Mouse (Mus musculus): ENCODE measurements at regions not wholly inside any gene's neighbourhood (a gene's known extent, or its start where the extent isn't known, plus 50 kb on each side); places are given as distances from the start of the nearest gene placed in this dataset.

DNA sequence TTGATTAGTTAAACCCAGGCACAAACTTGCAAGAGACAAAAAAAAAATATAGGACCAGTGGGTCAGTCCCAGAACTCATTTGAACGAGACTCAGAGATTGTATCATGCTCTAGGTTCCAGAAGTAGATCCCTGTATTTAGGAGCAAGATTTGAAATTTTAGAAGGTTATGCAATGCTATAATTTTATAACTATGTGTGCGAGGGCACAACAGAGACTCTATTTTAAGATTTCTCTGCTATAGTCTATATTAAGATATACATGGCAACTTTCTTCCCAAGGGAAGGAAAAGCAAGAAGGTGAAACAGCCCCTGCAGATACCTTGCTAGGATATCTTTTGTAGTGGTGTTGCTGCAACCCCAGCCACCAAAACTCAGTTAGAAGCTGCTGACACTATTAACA, 55.7 kb downstream of the Otor start:
- DNase-seq: no peak

DNA sequence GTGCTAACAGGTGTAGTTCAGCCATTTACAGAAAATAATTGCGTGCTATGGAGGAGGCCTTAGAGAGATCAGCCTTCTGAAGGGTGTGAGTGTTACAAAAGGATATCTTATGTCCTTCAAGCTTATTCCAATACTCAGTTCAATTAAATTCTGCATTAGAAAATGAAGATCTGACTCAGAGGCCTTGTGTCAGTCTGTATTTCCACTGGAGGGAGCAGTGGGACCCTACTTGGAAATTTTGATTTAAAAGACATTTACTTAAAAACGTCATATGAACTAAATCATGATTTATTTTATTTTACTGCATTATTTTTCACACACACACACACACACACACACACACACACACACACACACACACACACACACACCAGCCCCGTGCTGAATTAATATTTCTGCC, 70.9 kb downstream of the Otor start:
- no peak for DNase-seq

DNA sequence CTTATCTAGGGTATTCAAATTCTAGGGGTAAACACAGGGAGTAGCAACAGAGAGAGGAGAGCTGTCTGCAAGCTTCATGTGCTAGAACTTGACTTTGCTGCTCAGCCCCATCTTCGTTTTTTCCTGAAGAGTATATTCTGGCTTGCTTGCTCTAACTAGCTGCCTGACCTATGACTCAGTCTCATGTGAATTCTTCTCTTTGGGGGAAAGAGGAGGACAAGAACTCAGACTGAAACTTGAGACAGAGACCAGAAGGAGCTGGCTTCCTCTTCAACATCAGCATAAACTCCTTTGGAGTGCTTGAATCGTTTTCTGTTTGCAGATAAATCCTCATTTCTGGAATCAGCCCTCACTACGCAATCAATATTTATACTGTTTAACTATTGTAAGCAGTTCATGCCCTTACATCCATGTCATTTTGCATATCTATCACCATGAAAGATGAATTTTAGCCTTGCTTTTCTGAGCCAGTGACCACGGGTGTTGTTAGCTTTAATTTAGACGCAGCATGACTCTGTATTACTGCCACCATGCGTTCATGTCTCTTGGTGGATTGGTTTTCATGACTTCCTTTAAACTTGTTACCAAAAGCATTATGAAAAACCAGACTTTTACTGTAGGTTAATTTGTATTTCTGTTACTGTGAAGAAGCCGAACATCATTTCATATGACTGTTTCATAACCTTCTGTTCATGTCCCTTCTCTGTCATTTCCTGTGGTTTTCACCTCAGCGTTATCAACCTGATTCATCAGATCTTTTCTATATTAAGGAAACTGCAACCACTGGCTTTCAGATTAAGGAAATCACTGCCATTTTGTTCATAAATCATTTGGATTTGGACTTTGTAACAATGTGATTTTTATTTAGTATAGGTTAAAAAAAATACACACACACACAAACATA, 86.1 kb downstream of the Otor start:
- DNase-seq: no peak

DNA sequence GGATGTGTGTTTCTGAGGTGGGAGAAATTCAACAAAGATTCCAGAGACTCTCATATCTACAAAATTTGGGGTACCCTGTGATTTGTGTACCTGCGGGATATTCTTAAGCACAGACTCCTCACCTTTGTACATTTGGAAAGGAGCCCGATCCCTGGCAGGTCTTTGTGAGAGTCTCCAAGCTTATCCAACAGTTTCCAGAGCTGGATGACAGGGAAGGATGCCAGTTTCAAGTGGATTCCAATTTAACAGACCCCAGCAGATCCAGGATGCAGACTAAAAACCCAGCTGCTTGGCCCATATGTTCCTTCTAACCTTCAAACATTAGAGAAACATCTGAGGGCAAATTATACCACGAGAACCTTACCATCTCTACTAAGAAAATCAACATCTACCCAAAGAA, 88.5 kb downstream of the Otor start:
- DNase-seq: no peak

DNA sequence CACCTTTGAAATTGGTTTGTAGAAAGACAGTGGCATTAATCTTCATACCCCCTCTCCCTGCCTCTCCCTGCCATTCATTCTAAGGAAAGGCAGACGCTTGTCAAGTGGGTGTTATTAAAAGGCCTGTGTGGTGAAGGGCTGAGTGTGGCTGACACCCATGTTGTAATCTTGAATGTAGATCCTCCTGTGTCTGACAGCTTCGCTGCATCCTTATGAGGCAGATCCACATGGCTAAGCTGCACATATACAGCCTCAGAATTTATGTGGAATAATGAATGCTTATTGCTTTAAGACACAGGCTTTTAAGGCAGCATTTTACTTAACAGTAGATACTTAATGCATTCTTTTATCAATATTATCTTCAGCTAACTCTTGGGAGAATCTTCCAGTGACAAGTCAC, 92.4 kb downstream of the Otor start:
- no peak for DNase-seq

DNA sequence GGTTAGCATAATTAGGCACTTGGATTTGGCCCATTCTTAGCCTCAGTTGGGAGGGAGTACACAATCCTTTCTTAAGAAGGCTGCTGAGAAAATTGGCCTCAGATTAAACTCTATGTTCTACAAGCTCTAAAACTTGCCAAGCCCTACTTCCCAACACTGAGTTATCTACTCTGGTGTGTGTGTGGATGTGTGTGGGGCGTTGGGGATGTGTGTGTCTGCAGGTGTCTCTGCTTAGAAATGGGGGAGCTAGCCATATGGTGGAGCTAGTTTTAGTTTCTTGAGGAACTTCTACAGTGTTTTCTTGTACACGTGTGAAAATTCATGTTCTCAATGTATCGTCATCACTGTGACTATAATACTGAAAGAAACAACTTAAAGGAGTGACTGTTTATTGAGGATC, 106.3 kb downstream of the Otor start:
- no peak for DNase-seq

DNA sequence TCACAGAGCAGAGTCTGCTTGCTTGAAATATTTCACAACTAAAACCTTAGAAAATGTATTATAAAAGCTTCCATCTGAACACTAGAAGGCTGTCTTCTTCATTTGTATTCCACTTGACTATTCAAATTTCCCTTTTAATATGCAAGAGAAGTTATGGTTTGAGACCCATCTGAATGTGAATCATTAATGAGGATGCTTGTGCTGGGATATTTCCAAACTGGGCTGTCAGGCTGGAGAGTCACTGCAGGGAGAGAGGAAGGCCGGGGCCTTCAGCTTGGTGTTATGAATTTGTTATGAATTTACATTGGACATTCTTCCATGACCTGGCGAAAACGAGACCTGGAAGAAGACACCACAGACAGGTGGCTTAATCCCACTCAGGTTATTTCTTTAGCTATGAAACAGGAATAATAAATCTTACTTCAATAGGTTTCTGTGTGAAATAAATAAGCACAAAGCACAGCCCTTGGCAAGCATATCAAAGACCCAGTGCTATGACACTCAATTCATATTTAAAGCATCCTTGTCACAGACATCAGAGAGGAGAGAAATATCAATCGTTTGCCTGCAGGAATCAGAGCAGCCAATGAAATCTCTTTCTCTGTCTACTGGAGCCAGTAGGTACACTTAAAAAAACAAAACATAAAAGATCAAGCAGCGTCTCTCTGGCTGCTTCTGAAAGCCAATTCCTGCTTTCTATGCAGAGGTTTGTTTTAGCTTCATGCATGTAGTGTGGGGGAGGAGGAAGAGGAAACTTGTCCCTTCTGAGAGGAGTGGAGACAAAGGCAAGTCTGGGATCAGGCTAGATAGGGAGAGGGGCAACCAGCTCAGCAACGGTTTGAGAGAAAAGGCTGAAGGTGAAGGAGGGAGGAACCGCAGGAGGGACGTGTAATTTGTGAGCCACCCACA, 114.2 kb downstream of the Otor start:
- no peak for DNase-seq

DNA sequence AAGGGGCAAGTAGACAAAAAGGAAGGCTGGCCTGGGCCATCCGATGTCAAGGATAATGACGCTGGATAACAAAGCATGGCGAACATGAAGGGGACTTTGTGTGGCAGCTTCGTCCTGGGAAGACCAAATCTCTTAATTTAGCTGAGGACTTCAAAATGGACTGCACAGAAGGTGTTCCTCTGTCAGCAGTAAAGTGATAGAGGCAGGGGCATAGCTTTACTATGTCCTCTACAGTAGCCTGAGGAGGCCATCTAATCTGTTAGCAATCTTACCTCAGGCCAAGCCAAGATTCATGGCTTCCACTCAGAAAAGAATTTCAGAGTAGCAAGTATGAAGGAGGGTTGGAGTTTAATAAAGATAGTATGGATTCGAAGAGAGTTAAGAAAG, 114.9 kb downstream of the Otor start:
- no peak for DNase-seq

DNA sequence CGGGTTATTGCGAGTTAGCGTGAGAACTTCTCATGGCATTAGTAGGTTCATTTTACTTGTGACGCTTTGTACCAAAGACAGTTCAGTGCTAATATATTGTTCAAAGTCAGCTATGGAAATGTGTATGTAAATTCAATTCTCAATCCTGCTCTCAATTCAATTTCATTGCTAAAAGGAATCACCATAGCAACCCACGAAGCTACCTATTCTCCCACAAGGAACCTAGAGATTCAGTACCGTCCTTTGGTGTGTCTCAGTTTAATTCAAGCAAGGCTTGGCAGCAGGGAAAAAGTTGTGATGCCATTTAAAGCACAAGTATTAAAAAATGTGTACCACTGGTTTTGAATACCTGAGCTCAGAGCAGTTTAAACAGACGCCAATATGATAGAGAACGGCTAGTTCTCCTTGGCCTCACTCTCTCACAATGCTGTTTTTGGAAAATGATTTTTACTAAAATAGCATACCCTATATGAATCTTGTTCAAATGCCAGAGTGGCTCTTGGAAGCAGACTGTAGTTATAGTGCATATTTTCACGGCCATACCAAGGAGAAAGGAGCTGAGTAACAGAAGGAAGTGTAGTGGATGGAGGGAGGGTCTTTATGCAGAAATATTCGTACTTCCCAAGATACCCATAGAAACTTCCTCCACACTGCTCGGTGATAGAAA, 121.4 kb downstream of the Otor start:
- DNase-seq: no peak

DNA sequence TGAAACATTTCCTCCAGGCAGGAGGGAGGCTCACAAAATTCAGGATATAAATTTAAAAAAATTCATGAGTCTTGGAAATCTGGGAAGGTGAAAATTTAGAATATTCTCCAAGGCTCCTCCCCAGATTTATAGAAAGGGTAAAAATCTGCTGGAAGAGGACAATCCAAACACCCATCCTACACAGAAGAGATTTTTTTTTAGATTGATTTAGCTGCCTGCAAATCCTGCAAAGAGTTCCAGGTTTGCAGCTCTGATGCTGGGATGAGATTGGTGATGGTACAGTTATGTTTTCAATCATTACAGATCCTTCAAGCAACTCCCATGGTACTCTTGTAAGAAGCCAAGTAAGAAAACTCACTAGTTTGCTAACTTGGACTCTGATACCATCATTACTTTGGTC, 127.8 kb downstream of the Otor start:
- no peak for DNase-seq

DNA sequence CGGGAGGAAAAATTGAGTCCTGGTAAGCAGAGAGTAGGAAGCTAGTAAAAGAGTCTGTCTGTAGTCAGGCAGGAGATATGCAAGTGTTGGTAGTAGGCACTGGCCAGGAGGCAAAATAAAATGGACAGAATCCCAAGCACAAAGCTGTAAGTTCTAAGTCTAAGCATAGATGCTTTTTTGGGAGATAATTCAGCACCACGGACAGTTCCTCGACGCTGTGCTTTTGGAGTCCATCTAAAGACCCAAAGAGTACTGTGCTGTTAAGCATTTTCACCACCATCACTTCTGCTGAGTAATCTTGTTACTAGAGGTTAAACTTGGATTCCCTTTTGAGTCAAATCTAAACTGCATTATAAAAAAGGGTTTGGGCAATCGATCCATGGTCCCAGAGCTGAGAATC, 128.9 kb downstream of the Otor start:
- DNase-seq: peak; percentile 14

DNA sequence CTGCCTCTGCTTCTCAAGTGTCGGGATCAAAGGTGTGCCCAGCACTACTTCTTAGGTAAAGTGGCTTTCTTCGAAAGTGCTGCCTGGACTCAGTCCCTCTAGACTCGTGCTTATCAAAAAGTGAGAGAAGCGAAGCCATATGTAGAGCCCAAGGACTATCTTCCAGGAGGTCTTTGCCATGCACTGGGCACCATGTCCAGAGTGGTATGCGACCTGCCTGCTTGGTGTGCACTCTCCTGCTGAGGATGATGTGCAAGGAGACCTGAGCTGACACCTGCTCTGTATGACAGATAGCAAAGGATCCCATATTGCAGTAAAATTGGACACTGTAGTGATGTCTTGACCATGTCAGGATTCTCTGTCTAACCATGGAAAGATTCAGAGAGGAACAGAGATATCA, 139.0 kb downstream of the Otor start:
- no peak for DNase-seq

DNA sequence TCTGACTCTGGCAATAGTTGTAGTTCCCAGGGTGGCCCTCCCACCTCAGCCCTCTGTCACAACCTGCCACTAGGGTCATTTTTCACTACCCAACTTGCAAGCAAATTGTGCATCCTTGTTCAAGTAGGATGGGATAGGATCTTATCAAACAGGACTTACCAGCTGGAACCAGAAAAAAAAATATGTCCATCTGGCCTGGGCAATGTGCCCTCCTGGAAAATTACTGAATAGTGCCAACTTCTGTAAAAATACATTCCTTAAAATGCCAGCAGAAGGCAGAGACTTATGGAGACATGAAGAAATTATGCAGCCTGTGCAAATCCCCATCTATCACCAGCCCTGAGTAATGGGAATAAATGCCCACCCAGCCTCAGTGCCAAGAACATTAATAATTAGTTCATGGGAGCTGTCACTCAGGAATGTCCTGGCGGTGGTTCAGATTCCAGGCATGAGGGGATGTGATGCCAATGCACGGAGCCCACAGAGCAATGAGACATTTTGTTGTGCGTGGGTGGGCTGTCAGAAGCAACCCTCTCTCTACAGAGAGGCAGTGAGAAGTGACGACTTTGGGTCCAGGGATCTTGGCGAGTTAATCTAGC, 139.6 kb downstream of the Otor start:
- no peak for DNase-seq

DNA sequence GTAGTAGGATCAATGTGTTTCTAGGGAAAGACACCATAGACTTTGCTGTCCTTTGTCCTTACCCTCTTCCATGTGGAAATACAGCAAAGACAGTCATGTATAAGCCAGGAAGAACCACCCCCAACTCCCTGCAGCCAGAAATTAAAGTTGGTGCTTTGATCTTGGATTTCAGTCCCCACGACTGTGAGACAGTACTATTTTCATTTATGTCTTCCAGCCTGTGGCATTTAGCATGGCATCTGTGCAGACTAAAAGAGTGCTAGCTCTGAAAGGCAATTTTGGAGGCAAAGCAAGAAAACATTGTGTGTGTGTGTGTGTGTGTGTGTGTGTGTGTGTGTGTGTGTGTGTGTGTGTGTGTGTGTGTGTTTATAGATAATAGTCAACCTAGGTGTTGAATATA, 144.1 kb downstream of the Otor start:
- DNase-seq: no peak

DNA sequence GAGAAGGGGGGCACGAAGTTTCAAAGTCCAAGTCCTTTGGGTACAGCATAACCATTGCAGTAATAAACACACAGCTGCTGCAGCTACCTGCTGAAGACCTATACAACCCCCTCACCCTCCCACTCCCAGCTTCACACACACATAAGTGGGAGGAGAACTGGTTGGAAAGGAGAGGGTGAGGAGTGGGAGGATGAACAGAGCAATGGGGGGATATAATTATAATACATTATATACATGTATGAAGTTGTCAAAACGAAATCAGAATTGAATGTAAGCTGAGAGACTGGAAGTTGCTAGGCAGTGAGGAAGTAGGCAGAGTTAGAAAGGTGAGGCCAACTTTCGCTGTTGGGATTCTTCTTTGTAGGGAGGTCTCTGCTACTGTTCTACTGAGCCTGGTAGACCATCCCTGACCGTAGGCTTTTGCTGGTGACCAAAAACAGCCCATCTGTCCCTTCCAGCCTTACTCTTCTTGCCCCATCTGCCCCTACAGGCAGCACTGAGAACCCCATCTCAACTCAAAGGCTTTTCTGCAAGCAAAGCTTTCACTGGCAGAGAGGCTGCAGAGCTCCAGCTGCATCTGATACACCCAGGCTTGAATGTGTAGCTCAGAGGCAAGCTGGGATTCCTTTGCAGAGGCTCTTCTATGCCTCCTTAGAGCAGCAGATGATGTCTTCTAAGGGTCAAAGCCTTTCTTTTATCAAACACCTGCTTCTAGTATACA, 146.3 kb downstream of the Otor start:
- DNase-seq: no peak

DNA sequence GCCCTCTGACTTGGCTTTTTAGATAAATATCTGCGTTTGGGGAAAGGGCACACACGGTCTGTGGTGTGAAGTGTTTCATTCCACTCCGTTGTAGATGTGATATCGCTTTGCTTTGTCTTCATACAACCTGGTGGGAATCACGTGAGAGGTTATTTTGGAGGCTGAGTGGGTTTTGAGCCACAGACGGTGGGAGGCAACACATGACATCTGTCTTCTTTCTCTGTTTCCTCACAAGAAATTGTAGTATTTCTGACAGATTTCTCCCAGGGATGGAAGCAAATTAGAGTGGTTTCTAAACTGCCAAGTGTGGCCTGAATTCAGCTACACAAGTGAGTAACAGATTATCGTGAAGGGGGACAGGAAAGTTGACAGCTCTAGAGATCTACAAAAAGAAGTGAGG, 155.5 kb downstream of the Otor start:
- DNase-seq: no peak

DNA sequence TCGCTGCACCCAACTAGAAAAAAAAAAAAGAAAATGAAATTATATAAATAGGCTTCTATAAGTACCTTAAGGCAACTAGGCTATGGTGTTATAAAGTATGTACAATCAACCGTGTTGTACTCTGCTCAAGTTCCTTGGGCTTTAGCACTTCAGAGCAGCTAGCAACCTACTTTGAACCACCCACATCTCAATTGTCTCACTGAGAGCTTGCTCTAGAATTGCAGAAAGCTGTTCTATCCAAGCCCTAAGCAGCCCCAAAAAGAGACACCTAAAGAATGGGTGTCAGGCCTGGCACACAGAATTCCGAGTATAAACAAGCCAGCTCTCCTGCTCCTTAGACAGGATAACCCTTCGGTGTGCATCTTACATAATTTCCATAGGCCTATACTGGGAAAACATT, 162.0 kb downstream of the Otor start:
- no peak for DNase-seq

DNA sequence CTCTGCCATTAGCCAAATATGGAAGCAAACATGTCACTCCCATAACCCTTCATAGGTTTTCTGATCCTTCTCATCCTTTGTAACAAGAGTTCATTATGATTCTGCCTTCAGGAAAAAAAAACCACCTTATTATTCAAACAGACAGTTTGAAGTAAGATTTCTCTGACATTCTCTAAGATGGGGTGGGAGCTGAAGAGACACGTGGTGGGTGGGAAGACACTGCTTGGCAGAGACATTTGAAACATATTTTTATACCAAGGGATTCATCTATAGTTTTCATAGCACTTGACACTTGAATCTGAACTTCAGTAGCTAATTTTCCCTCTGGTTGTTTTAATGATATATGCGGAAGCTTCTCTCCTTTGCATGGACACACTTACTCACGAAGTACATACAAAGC, 165.5 kb downstream of the Otor start:
- DNase-seq: no peak

DNA sequence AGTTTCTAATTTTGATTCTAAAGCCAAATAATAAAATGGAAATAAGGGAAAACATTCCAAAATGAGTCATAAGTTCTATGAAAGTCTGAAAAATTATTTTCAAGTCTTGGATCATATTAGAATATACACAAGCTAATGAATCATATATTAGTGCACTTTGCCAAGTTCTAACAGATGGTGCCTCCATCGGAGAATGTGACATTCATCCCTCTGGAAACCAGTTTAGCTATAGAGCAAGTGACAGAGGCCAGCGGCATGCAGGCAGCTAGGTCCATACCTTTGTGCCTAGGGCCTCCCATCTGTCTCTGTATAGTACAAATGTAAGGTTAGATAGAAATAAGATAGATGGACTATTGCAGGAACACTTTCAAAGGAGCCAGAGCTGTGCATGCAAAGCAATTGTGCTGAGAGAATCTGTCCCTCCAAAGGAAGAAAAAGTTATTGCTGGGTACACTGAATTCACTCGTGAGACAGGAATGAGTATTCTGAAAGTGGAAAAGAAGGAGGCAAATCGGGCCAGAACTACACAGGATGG, 167.9 kb downstream of the Otor start:
- DNase-seq: no peak

DNA sequence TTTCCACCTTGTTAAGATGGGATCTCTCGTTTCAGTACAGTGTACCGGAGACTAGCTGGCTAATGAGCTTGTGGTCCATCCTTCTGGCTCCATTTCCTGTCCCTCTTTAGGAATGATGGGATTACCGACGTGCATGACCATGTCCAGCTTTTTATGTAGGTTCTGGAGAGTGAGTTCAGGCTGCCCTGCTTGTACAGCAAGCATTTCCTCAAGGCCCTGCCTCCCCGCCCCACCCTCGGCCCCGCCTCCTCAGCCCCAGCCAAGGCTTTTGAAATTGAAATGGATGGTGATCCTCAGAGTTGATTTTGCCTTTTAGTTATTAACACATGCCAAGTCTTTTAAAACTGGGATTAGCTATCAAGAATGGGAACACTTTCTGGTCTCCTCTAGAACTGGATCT, 190.8 kb downstream of the Otor start:
- no peak for DNase-seq

DNA sequence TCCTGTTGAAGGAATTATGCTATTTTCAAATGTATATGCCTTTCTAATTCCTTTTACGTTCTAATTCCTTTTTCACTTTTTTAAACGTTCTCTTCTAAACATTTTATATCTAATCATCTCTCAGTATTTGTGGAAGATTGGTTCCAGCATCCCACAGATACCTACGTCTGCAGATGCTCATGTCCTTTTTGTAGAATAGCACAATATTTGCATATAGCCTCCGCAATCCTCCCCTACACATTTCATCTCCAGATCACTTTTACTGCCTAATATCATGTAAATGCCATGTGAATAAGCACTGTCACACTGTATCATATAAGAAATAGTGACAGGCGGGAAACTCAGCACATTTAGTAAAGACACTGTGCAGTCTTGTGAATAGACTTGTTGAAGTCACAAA, 192.6 kb downstream of the Otor start:
- DNase-seq: no peak
